Mouse (Mus musculus) hindbrain, embryonic 16.5 days (tissue): Measurements from ENCODE around the gene Fam120b. TPM values are rescaled to one million over a fixed set of nuclear protein-coding genes. Genes with fewer than 3 reads are reported as not detected.

Experiments
- ATAC-seq: fragments of 200-750 bp; cut with Nextera tagmentation; 2 replicates; pipeline ENCODE4 v1.8.0; 2017; ENCODE audit warnings: moderate TSS enrichment, moderate library complexity
- H3K27ac ChIP-seq: fragments of 300-500 bp; sonication (generic); 2 replicates; pipeline ENCODE4 v1.5.1; 2014; ENCODE audit warnings: low read depth, mild to moderate bottlenecking, control low read depth, low read length, moderate library complexity
- H3K27me3 ChIP-seq: fragments of 300-500 bp; sonication (generic); replicated peaks from 2 replicates; pipeline ENCODE4 v1.6.1; 2014; ENCODE audit warnings: low read length; ENCODE audit not compliant: control insufficient read depth, insufficient read depth
- H3K36me3 ChIP-seq: fragments of 300-500 bp; sonication (generic); 2 replicates; pipeline ENCODE4 v1.6.1; 2014; ENCODE audit warnings: mild to moderate bottlenecking, low read length, moderate library complexity, mixed read lengths; ENCODE audit not compliant: control insufficient read depth, insufficient read depth
- H3K4me1 ChIP-seq: fragments of 300-500 bp; sonication (generic); 2 replicates; pipeline ENCODE4 v1.6.1; 2014; ENCODE audit warnings: low read depth, low read length; ENCODE audit not compliant: control insufficient read depth, insufficient read depth
- H3K4me2 ChIP-seq: fragments of 300-500 bp; sonication (generic); 2 replicates; pipeline ENCODE4 v1.6.1; 2014; ENCODE audit warnings: mild to moderate bottlenecking, low read length, control low read depth, moderate library complexity
- H3K4me3 ChIP-seq: fragments of 300-500 bp; sonication (generic); 2 replicates; pipeline ENCODE4 v1.5.1; 2014; ENCODE audit warnings: mild to moderate bottlenecking, low read length, control low read depth, moderate library complexity
- H3K9ac ChIP-seq: fragments of 300-500 bp; sonication (generic); 2 replicates; pipeline ENCODE4 v1.6.1; 2014; ENCODE audit warnings: low read depth, mild to moderate bottlenecking, control low read depth, low read length, moderate library complexity
- H3K9me3 ChIP-seq: fragments of 300-500 bp; sonication (generic); 2 replicates; pipeline ENCODE4 v1.6.1; 2014; ENCODE audit warnings: mild to moderate bottlenecking, low read length, moderate library complexity; ENCODE audit not compliant: control insufficient read depth
- WGBS: fragments of 180-500 bp; shearing (Covaris S2); extraction: QIAGEN DNeasy Blood & Tissue Kit; methylation state at CpG from one replicate; pipeline ENCODE4 v1.1.7; 2014; 5-methylcytosine and 5-hydroxymethylcytosine counted together
- polyA plus RNA-seq: library from polyadenylated mRNA; unstranded; fragments of >200 nt; fragmentation: Nextera tagmentation; extraction: Ambion mirVana; gene quantifications from 2 replicates; pipeline ENCODE4 v1.2.1, GENCODE M21; 2015

The Fam120b gene
- polyA plus RNA-seq, 1 experiment from 2014 or later: 45.8 TPM

DNA sequence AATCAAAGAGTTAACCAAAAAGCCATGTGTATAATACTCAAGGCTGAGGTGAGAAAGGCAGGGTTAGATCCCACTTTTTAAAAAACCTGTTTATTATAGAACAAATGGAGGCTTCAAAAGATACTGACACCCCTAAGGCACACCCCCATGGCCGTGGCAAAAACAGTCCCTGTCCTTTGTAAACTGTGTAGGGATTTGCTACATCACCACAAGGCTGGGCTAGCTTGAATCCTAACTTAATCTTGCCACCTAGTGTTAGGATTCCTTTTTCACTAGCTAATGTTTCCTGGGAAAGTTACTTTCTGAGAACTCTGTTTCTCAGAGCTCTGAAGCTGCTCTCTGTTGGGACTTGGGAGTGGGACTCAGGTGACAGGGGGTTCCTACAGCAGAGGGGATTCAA, 18.1 kb upstream of the Fam120b start:
- Histone ChIP-seq H3K27ac (no peak overlapping the region; the same call in 1 of the 2 replicates), H3K4me1 (peaks cover 45% of the 10 kb centered on the region), H3K4me2 (peak overlapping the region; percentile 87), H3K9ac (no peak overlapping the region), H3K36me3 (no peaks in the 10 kb centered on the region), H3K4me3 (no peak overlapping the region), H3K9me3 (no peaks in the 10 kb centered on the region), H3K27me3 (no peaks in the 10 kb centered on the region; the same call in 1 of the 2 replicates)
- WGBS: 0% methylated on average over 1 of the region's 1 CpGs
- ATAC-seq: no peak; the same call in 1 of the 2 replicates

DNA sequence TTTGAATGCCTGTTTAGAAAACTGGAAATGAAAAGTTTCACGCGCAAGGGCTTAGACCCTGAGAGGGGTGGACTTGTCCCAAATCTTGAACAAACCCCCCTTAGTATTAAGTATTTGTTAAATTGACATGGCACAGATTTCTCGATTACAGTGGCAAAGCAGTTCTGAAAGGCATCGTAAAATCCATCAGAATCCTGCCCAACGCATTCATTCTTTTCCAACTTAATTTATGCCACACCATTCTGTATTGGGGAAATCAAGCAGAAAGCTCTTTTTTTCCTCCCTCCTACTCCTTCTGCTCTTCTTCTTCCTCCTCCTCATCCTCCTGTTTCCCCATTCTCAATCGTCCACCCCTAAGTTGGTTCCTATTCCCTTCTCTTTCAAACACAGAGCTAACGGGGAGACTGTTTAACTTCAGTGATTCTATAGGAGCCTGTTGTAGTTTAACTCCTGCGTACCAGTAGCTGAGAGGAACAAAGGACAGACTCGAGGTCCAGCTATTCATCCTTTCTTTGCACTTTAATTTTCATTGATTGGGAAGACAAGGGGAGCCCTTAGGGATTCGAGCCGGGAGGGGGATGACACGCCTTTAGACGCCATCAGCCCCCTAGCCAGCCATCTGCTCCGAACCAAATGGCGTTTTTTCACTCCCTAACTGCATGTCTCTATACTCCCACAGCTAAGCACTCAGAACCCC, 17.4 kb upstream of the Fam120b start:
- Histone ChIP-seq H3K9me3 (no peaks in the 10 kb centered on the region), H3K9ac (no peak overlapping the region)
- ATAC-seq: no peak

DNA sequence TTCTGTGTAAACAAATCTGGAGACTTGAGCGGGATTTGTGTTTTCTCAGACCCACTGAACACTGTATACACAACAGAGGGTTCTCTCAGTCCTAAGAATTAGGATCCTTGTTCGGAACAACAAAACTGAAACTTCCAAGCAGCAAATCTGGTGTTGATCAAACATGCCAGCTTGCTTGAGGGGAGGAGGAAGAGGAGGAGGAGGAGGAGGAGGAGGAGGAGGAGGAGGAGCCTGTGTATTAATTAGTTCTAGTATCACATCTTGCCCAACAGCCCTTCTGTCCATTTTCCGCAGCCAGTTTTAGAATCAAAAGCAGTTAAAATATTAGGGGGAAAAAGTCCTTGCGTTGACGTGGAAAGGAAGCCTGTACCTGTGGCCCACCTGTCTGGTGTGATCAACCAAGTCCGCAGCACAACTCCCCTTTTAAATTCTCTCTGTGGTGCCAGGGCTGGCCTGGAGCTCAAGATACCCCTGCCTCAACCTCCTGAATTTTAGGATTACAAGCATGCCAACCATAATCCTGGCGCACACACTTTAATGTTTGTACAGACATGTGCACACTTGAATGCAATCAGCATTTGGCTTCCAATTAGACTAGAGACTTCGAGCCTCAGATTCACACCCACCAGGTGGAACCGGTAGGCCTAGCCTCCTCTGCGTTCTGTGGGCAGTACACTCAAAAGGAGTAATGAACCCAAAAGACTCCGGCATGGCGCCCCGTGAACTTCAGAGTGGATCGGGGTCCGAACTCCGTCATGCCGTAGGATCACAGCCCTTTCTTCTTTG, 16.1 kb upstream of the Fam120b start:
- H3K36me3 ChIP-seq: no peaks in the 10 kb centered on the region
- peak overlapping the region; percentile 54 for H3K4me3 ChIP-seq
- ATAC-seq: no peak
- peak overlapping the region; percentile 98 for H3K4me2 ChIP-seq
- H3K27me3 ChIP-seq: no peaks in the 10 kb centered on the region; the same call in 1 of the 2 replicates
- WGBS: 8% methylated on average over 17 of the region's 17 CpGs
- H3K27ac ChIP-seq: no peak overlapping the region
- peak overlapping the region; percentile 66 for H3K9ac ChIP-seq
- peaks cover 31% of the 10 kb centered on the region for H3K4me1 ChIP-seq
- H3K9me3 ChIP-seq: no peaks in the 10 kb centered on the region

More for the DNA sequence above, 17.4 kb upstream of the Fam120b start:
- H3K4me3 ChIP-seq: no peak overlapping the region
- H3K27ac ChIP-seq: no peak overlapping the region
- no peaks in the 10 kb centered on the region for H3K36me3 ChIP-seq
- H3K4me1 ChIP-seq: peaks cover 39% of the 10 kb centered on the region
- WGBS: 6% methylated on average over 15 of the region's 15 CpGs
- H3K27me3 ChIP-seq: no peaks in the 10 kb centered on the region; the same call in 1 of the 2 replicates
- H3K4me2 ChIP-seq: 0 out of 2 replicates have a peak overlapping the region, but pooled peaks have one; percentile 2

GRCm38 (mm10) chr17:15380641-15381051, 15.4 kb upstream of the Fam120b start:
- Histone ChIP-seq H3K4me3 (peak overlapping the region; percentile 54), H3K4me1 (peaks cover 31% of the 10 kb centered on the region), H3K9me3 (no peaks in the 10 kb centered on the region), H3K4me2 (peak overlapping the region; percentile 98), H3K36me3 (no peaks in the 10 kb centered on the region), H3K27ac (no peak overlapping the region), H3K27me3 (no peaks in the 10 kb centered on the region; the same call in 1 of the 2 replicates), H3K9ac (peak overlapping the region; percentile 66)
- WGBS: under 1% methylated on average over 27 of the region's 27 CpGs
- ATAC-seq: peak; percentile 19; the same call in 1 of the 2 replicates

DNA sequence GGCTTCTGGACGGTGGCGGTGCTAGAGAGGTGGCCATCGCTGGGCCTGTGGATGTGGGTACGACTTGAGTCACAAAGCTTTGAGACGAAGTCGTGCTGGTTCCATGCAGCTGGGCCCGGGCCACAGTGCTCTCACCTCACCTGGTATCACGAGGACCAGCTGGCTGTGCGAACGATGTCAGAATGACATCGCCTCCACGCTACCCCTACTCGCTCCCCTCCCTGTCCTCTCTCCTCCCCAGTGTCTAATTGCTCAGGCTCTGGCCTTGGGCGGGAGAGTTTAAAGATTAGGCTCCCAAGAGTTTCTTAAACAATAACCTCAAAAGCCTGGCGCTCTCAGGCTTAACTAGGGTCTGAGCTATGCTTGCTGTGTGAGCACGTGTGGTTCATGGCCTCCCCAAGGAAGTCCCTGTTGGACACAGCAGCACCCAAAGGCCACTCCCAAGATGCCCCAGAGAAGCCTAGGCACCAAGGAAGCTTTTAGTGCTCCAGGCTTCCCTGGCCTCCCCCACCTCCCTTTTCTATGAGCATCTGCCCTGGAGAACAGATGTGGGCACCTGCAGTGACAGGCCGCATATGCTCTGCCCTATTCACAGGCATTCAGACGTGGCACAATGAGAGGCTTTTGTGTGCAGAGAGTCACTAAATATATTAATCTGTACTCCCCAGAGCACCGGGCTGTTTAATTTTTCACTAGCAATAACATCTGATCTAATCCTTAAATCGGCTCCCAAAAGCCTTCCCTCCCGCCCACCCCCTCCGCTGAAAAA, 14.7 kb upstream of the Fam120b start:
- H3K9ac ChIP-seq: peak overlapping the region; percentile 66
- H3K4me3 ChIP-seq: peak overlapping the region; percentile 54
- no peaks in the 10 kb centered on the region; the same call in 1 of the 2 replicates for H3K27me3 ChIP-seq
- ATAC-seq: 0 out of 2 replicates have a peak, but pooled peaks have one; percentile 3
- H3K9me3 ChIP-seq: no peaks in the 10 kb centered on the region
- H3K27ac ChIP-seq: no peak overlapping the region
- peak overlapping the region; percentile 98 for H3K4me2 ChIP-seq
- 3% methylated on average over 21 of the region's 22 CpGs for WGBS
- H3K36me3 ChIP-seq: no peaks in the 10 kb centered on the region
- H3K4me1 ChIP-seq: peaks cover 31% of the 10 kb centered on the region

DNA sequence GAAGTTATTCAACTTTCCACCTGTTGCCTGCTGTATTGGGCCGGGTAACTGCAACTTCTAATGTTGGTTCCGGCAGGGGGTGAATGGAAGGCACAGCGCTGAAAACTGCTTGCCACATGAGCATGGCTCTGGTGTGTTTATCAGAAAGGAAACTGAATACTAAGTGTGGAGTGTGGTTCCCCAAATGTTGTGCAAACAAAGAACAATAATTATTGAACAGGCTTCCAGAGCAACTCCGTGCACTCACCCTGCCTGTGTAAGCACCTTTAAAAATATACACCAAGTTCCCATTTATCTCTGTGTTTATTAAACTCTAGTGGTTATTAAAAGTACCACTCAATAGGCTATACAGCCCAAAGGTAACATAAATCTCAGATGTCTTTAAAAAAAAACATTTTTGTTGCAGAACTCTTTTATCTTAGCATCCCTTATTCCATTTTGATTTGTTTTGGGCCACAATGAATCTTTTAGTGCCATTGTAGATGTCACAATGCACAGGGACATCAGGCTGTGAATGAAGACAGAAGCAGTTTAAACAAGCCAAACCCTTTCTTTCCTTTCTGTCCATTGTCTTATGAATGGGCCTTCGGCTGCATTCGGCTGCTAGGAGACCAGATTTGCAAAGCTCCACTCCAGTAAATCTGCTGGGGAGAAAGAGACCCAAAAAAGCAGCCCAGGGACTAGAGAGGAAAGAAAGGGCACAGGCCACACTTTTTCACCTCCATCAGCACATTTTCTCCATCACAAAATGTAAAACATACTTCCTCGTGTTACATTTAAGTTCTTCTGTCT, 13.9 kb upstream of the Fam120b start:
- Histone ChIP-seq H3K9me3 (no peaks in the 10 kb centered on the region), H3K9ac (no peak overlapping the region), H3K4me2 (no peak overlapping the region), H3K27me3 (no peaks in the 10 kb centered on the region; the same call in 1 of the 2 replicates), H3K27ac (no peak overlapping the region), H3K4me3 (no peak overlapping the region), H3K36me3 (no peaks in the 10 kb centered on the region), H3K4me1 (peaks cover 30% of the 10 kb centered on the region)
- no peak for ATAC-seq
- 16% methylated on average over 7 of the region's 7 CpGs for WGBS

GRCm38 (mm10) chr17:15383360-15383759, 12.6 kb upstream of the Fam120b start:
- H3K9me3 ChIP-seq: no peaks in the 10 kb centered on the region
- ATAC-seq: no peak
- H3K36me3 ChIP-seq: no peaks in the 10 kb centered on the region
- H3K4me2 ChIP-seq: no peak overlapping the region
- no peak overlapping the region for H3K9ac ChIP-seq
- H3K4me3 ChIP-seq: no peak overlapping the region
- no peaks in the 10 kb centered on the region; the same call in 1 of the 2 replicates for H3K27me3 ChIP-seq
- WGBS: 93% methylated on average over 5 of the region's 5 CpGs
- H3K4me1 ChIP-seq: peaks cover 22% of the 10 kb centered on the region
- no peak overlapping the region for H3K27ac ChIP-seq

- 75% methylated on average over 4 of the region's 4 CpGs for WGBS
- Histone ChIP-seq H3K4me1 (no peaks in the 10 kb centered on the region), H3K9me3 (no peaks in the 10 kb centered on the region), H3K9ac (no peak overlapping the region), H3K4me3 (no peak overlapping the region), H3K27ac (no peak overlapping the region), H3K4me2 (no peak overlapping the region), H3K36me3 (no peaks in the 10 kb centered on the region), H3K27me3 (peaks cover 2% of the 10 kb centered on the region; the same call in 1 of the 2 replicates)
- ATAC-seq: no peak
Observed at GRCm38 (mm10) chr17:15388892-15389291, 7.1 kb upstream of the Fam120b start.
